Mouse (Mus musculus): Measurements from ENCODE around the gene Ifnar2. TPM values are rescaled to one million over a fixed set of nuclear protein-coding genes. Genes with fewer than 3 reads are reported as not detected.

The Ifnar2 gene
- polyA plus RNA-seq, 1 experiment from 2014 or later: 33.5 TPM

GRCm38 (mm10) chr16:91360162-91360561, 12.4 kb upstream of the Ifnar2 start:
- no peak for ATAC-seq (ENCODE audit: low FRiP score, low read depth)
- no peak overlapping the region for H3K9ac ChIP-seq (replicated peaks)
- H3K4me1 ChIP-seq: no peaks in the 10 kb centered on the region
- no peaks in the 10 kb centered on the region for H3K36me3 ChIP-seq
- H3K4me3 ChIP-seq: no peak overlapping the region
- no peak overlapping the region for H3K4me2 ChIP-seq (replicated peaks)
- peaks cover 8% of the 10 kb centered on the region for H3K27me3 ChIP-seq
- WGBS: 58% methylated on average over 3 of the region's 3 CpGs
- H3K27ac ChIP-seq (replicated peaks): no peak overlapping the region
- H3K9me3 ChIP-seq: no peaks in the 10 kb centered on the region

- 66% methylated on average over 2 of the region's 2 CpGs for WGBS
These were observed 10.6 kb upstream of the Ifnar2 start for GRCm38 (mm10) chr16:91362006-91362405.

DNA sequence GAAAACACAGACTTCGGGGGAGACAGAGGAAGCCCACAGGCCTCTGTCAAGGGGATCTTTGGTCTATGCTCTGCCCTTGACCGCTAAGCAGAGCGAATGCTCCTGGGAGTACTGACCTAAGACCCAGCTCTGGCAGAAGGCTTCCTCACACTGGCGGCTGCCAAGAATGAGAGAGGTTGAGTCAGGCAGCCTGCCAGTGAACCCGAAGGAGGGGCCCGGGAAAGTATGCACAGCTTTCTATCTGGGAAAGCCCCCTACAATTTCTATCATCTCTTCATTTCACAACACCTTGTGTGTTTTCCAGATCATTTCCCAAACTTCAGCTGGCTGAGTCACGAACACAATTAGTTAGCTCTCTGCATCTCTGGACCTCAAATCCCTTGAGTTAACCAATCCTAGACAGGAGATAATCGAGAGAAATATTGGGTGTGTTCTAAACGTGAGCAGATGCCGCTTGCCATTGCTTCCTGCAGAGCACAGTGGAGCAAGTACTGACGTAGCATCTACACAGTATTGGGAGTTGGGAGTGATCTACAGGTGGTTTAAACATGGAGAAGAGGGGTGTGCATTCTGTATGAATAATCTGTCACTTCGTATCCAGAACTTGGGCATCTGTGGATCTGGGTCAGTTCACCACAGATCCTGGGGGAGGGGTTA, 9.8 kb upstream of the Ifnar2 start:
- H3K4me3 ChIP-seq: no peak overlapping the region
- H3K4me2 ChIP-seq (replicated peaks): no peak overlapping the region
- H3K9ac ChIP-seq (replicated peaks): no peak overlapping the region
- H3K4me1 ChIP-seq: no peaks in the 10 kb centered on the region
- 75% methylated on average over 12 of the region's 12 CpGs for WGBS
- H3K36me3 ChIP-seq: no peaks in the 10 kb centered on the region
- no peak for ATAC-seq (ENCODE audit: low FRiP score, low read depth)
- no peak overlapping the region for H3K27ac ChIP-seq (replicated peaks)
- no peaks in the 10 kb centered on the region for H3K9me3 ChIP-seq
- H3K27me3 ChIP-seq: no peaks in the 10 kb centered on the region

More at GRCm38 (mm10) chr16:91362006-91362405, 10.6 kb upstream of the Ifnar2 start:
- Histone ChIP-seq H3K4me2 (replicated peaks) (no peak overlapping the region), H3K9ac (replicated peaks) (no peak overlapping the region), H3K27me3 (peaks cover 2% of the 10 kb centered on the region; the same call in 1 of the 2 replicates), H3K4me3 (no peak overlapping the region), H3K4me1 (no peaks in the 10 kb centered on the region), H3K36me3 (no peaks in the 10 kb centered on the region), H3K9me3 (no peaks in the 10 kb centered on the region), H3K27ac (replicated peaks) (no peak overlapping the region)
- ATAC-seq (ENCODE audit: low FRiP score, low read depth): no peak

DNA sequence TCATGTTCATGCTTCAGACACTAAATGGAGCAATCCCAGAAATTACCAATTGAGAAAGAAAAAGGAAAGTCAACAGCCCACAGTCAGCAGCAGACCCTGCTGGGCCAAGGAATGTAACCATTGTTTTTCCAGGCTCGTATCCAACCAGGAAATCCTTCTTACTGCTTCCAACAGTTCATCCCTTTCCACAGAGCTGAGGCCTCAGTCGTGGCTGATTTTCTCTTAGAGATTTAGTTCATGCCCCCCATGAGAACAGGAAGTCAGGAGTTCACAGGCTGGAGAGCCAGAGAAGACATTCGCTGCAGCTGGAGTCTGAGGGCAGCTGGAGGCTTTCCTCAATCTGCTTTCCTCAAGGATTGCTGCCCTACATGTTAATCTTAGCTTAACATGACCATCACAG, 9.1 kb upstream of the Ifnar2 start:
- Histone ChIP-seq H3K27me3 (no peaks in the 10 kb centered on the region), H3K4me2 (replicated peaks) (no peak overlapping the region), H3K9me3 (no peaks in the 10 kb centered on the region), H3K27ac (replicated peaks) (no peak overlapping the region), H3K36me3 (no peaks in the 10 kb centered on the region), H3K4me3 (no peak overlapping the region), H3K4me1 (no peaks in the 10 kb centered on the region), H3K9ac (replicated peaks) (no peak overlapping the region)
- no peak for ATAC-seq (ENCODE audit: low FRiP score, low read depth)
- 34% methylated on average over 3 of the region's 3 CpGs for WGBS

- Histone ChIP-seq H3K4me2 (replicated peaks) (no peak overlapping the region), H3K4me3 (no peak overlapping the region), H3K4me1 (no peaks in the 10 kb centered on the region), H3K27me3 (no peaks in the 10 kb centered on the region), H3K9me3 (no peaks in the 10 kb centered on the region), H3K36me3 (no peaks in the 10 kb centered on the region), H3K27ac (replicated peaks) (no peak overlapping the region), H3K9ac (replicated peaks) (no peak overlapping the region)
- ATAC-seq (ENCODE audit: low FRiP score, low read depth): no peak
These were observed 6.0 kb upstream of the Ifnar2 start for GRCm38 (mm10) chr16:91366567-91366966.

DNA sequence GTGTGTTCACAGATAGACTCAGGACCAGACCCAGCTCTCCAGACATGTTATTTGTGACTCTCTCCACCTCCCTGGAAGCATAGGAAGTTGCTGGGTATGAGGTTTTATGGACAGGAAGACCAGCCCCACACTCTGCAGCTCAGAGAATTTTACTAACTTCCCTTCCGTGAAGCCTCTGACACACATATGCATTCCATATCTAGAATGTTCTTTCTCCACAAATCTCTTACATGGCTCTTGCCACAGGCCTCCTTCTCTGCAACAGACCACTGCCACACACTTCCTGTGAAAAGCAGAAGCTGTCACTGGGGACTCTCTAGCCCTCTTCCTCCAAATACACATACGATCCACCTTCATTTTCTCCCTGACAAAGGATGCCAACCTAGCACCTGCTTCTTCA, 5.5 kb upstream of the Ifnar2 start:
- Histone ChIP-seq H3K9ac (replicated peaks) (no peak overlapping the region), H3K4me2 (replicated peaks) (no peak overlapping the region), H3K4me1 (0 out of 2 replicates have a peak, but pooled peaks cover under 1% of the 10 kb centered on the region), H3K9me3 (no peaks in the 10 kb centered on the region), H3K27me3 (no peaks in the 10 kb centered on the region), H3K36me3 (no peaks in the 10 kb centered on the region), H3K27ac (replicated peaks) (no peak overlapping the region), H3K4me3 (no peak overlapping the region)
- no peak for ATAC-seq (ENCODE audit: low FRiP score, low read depth)
- 76% methylated on average over 2 of the region's 2 CpGs for WGBS

- H3K4me2 ChIP-seq (replicated peaks): peak overlapping the region; percentile 65
- WGBS: 49% methylated on average over 13 of the region's 13 CpGs
- no peak for ATAC-seq (ENCODE audit: low FRiP score, low read depth)
- H3K4me1 ChIP-seq: peaks cover 11% of the 10 kb centered on the region
- H3K27ac ChIP-seq (replicated peaks): peak overlapping the region; percentile 95
- H3K36me3 ChIP-seq: no peaks in the 10 kb centered on the region
- H3K27me3 ChIP-seq: no peaks in the 10 kb centered on the region
- peak overlapping the region; percentile 86 for H3K4me3 ChIP-seq
- no peaks in the 10 kb centered on the region for H3K9me3 ChIP-seq
- H3K9ac ChIP-seq (replicated peaks): peak overlapping the region; percentile 92
These were observed 1.1 kb downstream of the Ifnar2 start for GRCm38 (mm10) chr16:91373473-91374252.

GRCm38 (mm10) chr16:91374253-91374634, 1.7 kb downstream of the Ifnar2 start:
- no peaks in the 10 kb centered on the region for H3K27me3 ChIP-seq
- WGBS: 96% methylated on average over 3 of the region's 3 CpGs
- no peaks in the 10 kb centered on the region for H3K9me3 ChIP-seq
- H3K4me2 ChIP-seq (replicated peaks): 0 out of 2 replicates have a peak overlapping the region, but pooled peaks have one; percentile 65
- no peak overlapping the region for H3K4me3 ChIP-seq
- peaks cover 16% of the 10 kb centered on the region for H3K4me1 ChIP-seq
- no peak overlapping the region for H3K9ac ChIP-seq (replicated peaks)
- no peaks in the 10 kb centered on the region for H3K36me3 ChIP-seq
- H3K27ac ChIP-seq (replicated peaks): no peak overlapping the region
- no peak for ATAC-seq (ENCODE audit: low FRiP score, low read depth)

GRCm38 (mm10) chr16:91376701-91377100, 4.1 kb downstream of the Ifnar2 start:
- H3K9ac ChIP-seq (replicated peaks): no peak overlapping the region
- no peak overlapping the region for H3K4me2 ChIP-seq (replicated peaks)
- H3K4me3 ChIP-seq: no peak overlapping the region
- no peaks in the 10 kb centered on the region for H3K27me3 ChIP-seq
- WGBS: 91% methylated on average over 10 of the region's 10 CpGs
- ATAC-seq (ENCODE audit: low FRiP score, low read depth): no peak
- no peaks in the 10 kb centered on the region for H3K9me3 ChIP-seq
- H3K36me3 ChIP-seq: no peaks in the 10 kb centered on the region
- H3K27ac ChIP-seq (replicated peaks): no peak overlapping the region
- peaks cover 18% of the 10 kb centered on the region for H3K4me1 ChIP-seq

DNA sequence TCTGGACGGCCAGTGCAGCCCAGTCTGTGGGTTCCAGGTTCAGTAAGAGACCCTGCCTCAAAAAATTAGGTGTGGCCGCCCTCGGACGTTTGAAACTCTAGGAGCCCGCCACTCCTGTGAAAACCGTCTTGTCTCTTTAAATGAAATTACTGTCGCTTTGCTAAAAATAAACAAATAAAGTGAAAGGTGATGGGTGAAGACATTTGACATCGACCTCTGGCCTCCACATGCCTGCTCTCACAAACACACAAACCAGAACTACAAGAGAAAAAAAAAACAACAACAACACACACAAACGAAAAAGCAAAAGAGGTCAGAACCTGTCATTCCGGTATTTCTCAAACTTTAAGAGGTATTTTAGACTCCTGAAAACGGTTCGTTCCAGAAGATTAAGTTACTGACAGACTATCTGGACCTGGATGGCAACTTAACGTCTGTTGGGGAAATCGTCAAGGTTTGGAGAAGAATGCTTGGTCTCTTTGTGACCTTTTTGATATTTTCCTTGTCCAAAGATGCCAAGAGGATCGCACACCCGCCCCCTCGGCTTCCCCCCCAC, 5.9 kb downstream of the Ifnar2 start:
- no peak overlapping the region for H3K4me2 ChIP-seq (replicated peaks)
- no peaks in the 10 kb centered on the region for H3K9me3 ChIP-seq
- H3K4me3 ChIP-seq: no peak overlapping the region
- H3K36me3 ChIP-seq: 0 out of 2 replicates have a peak, but pooled peaks cover under 1% of the 10 kb centered on the region
- H3K27ac ChIP-seq (replicated peaks): 0 out of 2 replicates have a peak overlapping the region, but pooled peaks have one; percentile 54
- H3K9ac ChIP-seq (replicated peaks): no peak overlapping the region
- ATAC-seq (ENCODE audit: low FRiP score, low read depth): no peak
- H3K27me3 ChIP-seq: no peaks in the 10 kb centered on the region
- 62% methylated on average over 17 of the region's 17 CpGs for WGBS
- peaks cover 13% of the 10 kb centered on the region for H3K4me1 ChIP-seq

DNA sequence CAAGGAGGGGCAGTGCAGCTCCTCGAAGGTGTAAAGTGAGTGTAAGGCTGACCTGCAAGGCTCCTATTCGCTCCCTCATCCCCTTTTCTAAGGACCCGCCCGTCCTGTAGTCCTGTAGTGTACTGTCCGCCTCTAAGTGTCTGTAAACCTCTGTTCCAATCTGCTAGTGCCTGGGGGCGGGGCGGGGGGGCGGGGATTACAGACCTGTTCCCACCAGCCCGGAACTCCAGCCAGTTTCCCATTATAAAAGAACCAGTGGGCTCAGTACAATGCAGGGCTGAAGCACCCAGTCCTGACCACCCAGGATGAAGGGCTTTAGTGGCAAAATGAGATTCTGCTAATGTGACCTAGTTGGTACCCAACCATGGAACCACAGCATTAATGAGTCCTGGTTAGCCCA, 6.4 kb downstream of the Ifnar2 start:
- Histone ChIP-seq H3K9ac (replicated peaks) (no peak overlapping the region), H3K4me3 (no peak overlapping the region), H3K9me3 (no peaks in the 10 kb centered on the region), H3K27me3 (no peaks in the 10 kb centered on the region), H3K36me3 (peaks cover 5% of the 10 kb centered on the region), H3K27ac (replicated peaks) (peak overlapping the region; percentile 54; the same call in 1 of the 2 replicates), H3K4me1 (peaks cover 8% of the 10 kb centered on the region), H3K4me2 (replicated peaks) (no peak overlapping the region)
- WGBS: 35% methylated on average over 9 of the region's 9 CpGs
- peak; percentile 47 for ATAC-seq (ENCODE audit: low FRiP score, low read depth)

- Histone ChIP-seq H3K9ac (replicated peaks) (no peak overlapping the region), H3K4me2 (replicated peaks) (no peak overlapping the region), H3K27me3 (no peaks in the 10 kb centered on the region), H3K4me3 (no peak overlapping the region), H3K36me3 (peaks cover 9% of the 10 kb centered on the region), H3K9me3 (no peaks in the 10 kb centered on the region), H3K4me1 (peaks cover 8% of the 10 kb centered on the region), H3K27ac (replicated peaks) (peak overlapping the region; percentile 54; the same call in 1 of the 2 replicates)
- ATAC-seq (ENCODE audit: low FRiP score, low read depth): no peak; the same call in 1 of the 2 replicates
- WGBS: 52% methylated on average over 3 of the region's 3 CpGs
These were observed 6.8 kb downstream of the Ifnar2 start for GRCm38 (mm10) chr16:91379412-91379811.

All from midbrain, embryonic 12.5 days (tissue).